Mouse (Mus musculus) kidney, adult 2 months (tissue): Measurements from ENCODE around the gene Sept11. TPM values are rescaled to one million over a fixed set of nuclear protein-coding genes. Genes with fewer than 3 reads are reported as not detected.

Source experiments
- DNase-seq: peaks from one replicate; pipeline ENCODE4 v3.0.0; 2021
- H3K27ac ChIP-seq: fragments of 200-500 bp; 2 replicates; pipeline ENCODE4 v1.5.1; 2012; ENCODE audit warnings: low read depth, low read length, control low read depth, inconsistent platforms; ENCODE audit not compliant: insufficient read depth
- H3K27me3 ChIP-seq: fragments of 200-500 bp; replicated peaks from 2 replicates; pipeline ENCODE4 v1.6.1; 2012; ENCODE audit warnings: mild to moderate bottlenecking, moderate library complexity, low read length, inconsistent platforms; ENCODE audit not compliant: control insufficient read depth, insufficient read depth
- H3K36me3 ChIP-seq: fragments of 200-500 bp; 2 replicates; pipeline ENCODE4 v1.6.1; 2012; ENCODE audit warnings: mild to moderate bottlenecking, moderate library complexity, low read length, inconsistent platforms; ENCODE audit not compliant: control insufficient read depth, insufficient read depth
- H3K4me1 ChIP-seq: fragments of 200-500 bp; 2 replicates; pipeline ENCODE4 v1.6.1; 2011; ENCODE audit warnings: low read length; ENCODE audit not compliant: control insufficient read depth, insufficient read depth
- H3K4me3 ChIP-seq: fragments of 200-500 bp; 2 replicates; pipeline ENCODE4 v1.5.1; 2011; ENCODE audit warnings: mild to moderate bottlenecking, low read depth, low read length, control low read depth; ENCODE audit not compliant: insufficient read depth
- CTCF ChIP-seq: fragments of 200-500 bp; conservative IDR thresholded peaks from 2 replicates; pipeline ENCODE4 v1.5.1; 2011; ENCODE audit warnings: low read depth, mild to moderate bottlenecking, control low read depth, low read length, moderate library complexity, mixed read lengths; ENCODE audit not compliant: insufficient read depth, insufficient read length
- POLR2A ChIP-seq: fragments of 200-500 bp; IDR thresholded peaks from one replicate; pipeline ENCODE4 v1.6.1; 2011; ENCODE audit warnings: low read depth, low read length, control low read depth
- WGBS: fragments of 180-500 bp; shearing (Covaris S2); methylation state at CpG from one replicate; pipeline ENCODE4 v1.1.7; 2018; 5-methylcytosine and 5-hydroxymethylcytosine counted together
- polyA plus RNA-seq: library from polyadenylated mRNA; depleted of rRNA; stranded (reverse); fragments of >200 nt; gene quantifications from 2 replicates; pipeline ENCODE4 v1.2.3, GENCODE M21; 2012

Gene Sept11
- polyA plus RNA-seq, 1 experiment: 50.7 TPM

DNA sequence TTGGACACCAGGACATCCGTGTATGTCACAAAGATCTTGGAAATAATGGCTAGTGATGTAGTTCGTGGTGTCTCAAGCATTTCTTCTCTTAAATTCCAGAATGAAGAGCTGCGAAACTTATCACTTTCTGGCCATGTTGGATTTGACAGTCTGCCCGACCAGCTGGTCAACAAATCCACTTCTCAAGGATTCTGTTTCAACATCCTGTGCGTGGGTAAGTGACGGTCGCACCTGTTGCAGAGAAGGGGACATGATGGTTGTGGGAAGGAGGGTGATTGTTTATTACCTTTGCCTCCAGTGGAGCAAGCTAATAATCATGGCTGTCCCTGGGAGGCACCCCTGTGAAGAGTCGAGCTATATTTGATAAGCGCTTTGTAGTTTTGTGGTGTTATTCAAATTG is 46.1 kb downstream of the Sept11 start:
- no peak overlapping the region for H3K27ac ChIP-seq
- H3K4me3 ChIP-seq: no peak overlapping the region
- WGBS: 83% methylated on average over 9 of the region's 9 CpGs
- H3K27me3 ChIP-seq: no peaks in the 10 kb centered on the region
- H3K36me3 ChIP-seq: no peaks in the 10 kb centered on the region
- no peak for DNase-seq
- H3K4me1 ChIP-seq: peaks cover 12% of the 10 kb centered on the region; the same call in 1 of the 2 replicates
- no peak for TF ChIP-seq CTCF
- TF ChIP-seq POLR2A: no peak

- Histone ChIP-seq H3K4me1 (peaks cover 11% of the 10 kb centered on the region; the same call in 1 of the 2 replicates), H3K4me3 (no peak overlapping the region), H3K36me3 (no peaks in the 10 kb centered on the region), H3K27ac (no peak overlapping the region), H3K27me3 (no peaks in the 10 kb centered on the region)
- 82% methylated on average over 5 of the region's 5 CpGs for WGBS
- no peak for DNase-seq
- no peak for TF ChIP-seq CTCF
- TF ChIP-seq POLR2A: no peak
Measured at GRCm38 (mm10) chr5:93140747-93141146, 47.5 kb downstream of the Sept11 start.

DNA sequence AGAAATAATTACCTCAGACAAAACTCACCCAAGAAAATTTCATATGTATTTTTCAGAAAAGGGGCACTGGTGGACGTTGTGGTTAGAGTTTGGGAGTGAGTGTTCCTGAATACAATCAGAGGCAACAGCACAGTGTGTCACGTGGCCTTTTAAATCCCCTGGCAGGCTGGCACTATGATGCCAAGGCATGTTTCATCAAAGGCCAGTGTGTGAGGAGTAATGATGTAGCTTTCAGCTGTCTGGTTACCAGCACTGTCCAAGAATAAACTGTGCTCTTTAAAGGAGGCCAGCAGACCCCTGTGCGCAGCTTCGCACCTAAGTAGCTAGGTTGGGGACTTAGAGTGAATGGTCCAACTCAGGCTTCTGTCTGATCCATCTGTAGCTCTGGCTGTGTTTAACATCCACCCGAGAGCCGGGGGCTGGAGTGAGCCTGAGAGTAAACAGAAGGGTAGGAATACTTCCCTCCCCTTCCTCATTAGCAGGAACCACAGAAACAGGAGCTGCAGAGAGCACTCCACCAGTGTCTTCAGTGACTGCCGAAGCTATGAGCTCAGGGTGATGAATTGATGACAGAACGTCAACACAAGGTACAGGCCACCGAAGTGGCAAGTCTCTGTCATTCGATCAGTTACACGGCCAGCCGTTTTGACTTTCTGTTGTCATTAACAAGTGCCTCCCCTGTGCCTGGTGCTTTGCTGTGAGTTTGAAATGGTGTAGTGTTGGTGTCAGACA is 50.3 kb downstream of the Sept11 start:
- peaks cover 15% of the 10 kb centered on the region for H3K4me1 ChIP-seq
- no peaks in the 10 kb centered on the region for H3K27me3 ChIP-seq
- 61% methylated on average over 12 of the region's 12 CpGs for WGBS
- DNase-seq: no peak
- H3K36me3 ChIP-seq: no peaks in the 10 kb centered on the region
- no peak for TF ChIP-seq POLR2A
- no peak for TF ChIP-seq CTCF
- no peak overlapping the region for H3K4me3 ChIP-seq
- H3K27ac ChIP-seq: no peak overlapping the region

- 59% methylated on average over 5 of the region's 5 CpGs for WGBS
- H3K27ac ChIP-seq: no peak overlapping the region
Measured at GRCm38 (mm10) chr5:93144874-93145273, 51.6 kb downstream of the Sept11 start.

DNA sequence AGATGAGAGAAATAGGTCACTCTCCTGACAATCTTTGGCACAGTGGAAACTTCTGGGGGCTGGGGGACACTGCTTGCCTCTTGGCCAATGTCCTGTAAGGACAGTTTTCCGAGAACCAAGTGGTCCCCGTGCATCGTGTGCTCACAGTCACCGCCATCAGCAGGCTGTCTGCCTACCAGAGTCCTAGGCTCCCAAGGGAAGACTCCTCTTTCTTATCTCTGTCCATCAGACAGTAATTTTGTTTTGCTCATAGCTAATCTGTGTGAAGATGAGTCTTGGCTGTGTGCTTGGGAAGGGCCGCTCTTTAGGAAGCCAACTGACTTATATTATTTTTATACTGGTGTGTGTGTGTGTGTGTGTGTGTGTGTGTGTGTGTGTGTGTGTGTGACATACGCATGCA is 52.3 kb downstream of the Sept11 start:
- TF ChIP-seq POLR2A (no peak), CTCF (no peak)
- no peak overlapping the region for H3K4me3 ChIP-seq
- 70% methylated on average over 6 of the region's 6 CpGs for WGBS
- no peak overlapping the region for H3K27ac ChIP-seq
- no peaks in the 10 kb centered on the region for H3K36me3 ChIP-seq
- H3K27me3 ChIP-seq: no peaks in the 10 kb centered on the region
- H3K4me1 ChIP-seq: peaks cover 24% of the 10 kb centered on the region
- DNase-seq: no peak

More at GRCm38 (mm10) chr5:93144874-93145273, 51.6 kb downstream of the Sept11 start:
- H3K27me3 ChIP-seq: no peaks in the 10 kb centered on the region
- H3K4me3 ChIP-seq: no peak overlapping the region
- H3K36me3 ChIP-seq: no peaks in the 10 kb centered on the region
- TF ChIP-seq POLR2A (no peak), CTCF (no peak)
- H3K4me1 ChIP-seq: peaks cover 19% of the 10 kb centered on the region
- no peak for DNase-seq

- WGBS: 54% methylated on average over 12 of the region's 12 CpGs
- TF ChIP-seq CTCF: no peak
- no peak for TF ChIP-seq POLR2A
Measured at GRCm38 (mm10) chr5:93149969-93150777, 56.9 kb downstream of the Sept11 start.

DNA sequence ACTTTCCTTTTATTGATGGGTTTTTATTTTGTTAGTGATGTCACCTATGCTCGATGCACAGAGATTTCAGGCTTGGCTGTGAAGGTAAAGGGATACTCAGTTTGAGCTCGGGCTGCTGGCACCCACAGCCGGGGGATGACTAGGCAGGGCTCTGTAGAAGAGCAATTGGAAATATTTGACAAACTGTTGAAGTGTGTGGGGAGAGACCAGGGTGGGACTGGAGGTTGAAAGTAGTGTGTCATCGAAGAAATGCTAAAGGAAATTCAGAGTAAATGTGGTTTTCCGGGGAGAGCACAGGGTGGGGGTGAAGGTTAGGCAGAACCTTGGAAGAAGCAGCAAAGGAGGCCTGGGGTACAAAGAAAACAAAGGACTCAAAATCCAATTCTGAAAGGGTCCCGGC is 58.7 kb downstream of the Sept11 start:
- Histone ChIP-seq H3K27ac (no peak overlapping the region; the same call in 1 of the 2 replicates), H3K4me3 (no peak overlapping the region), H3K27me3 (no peaks in the 10 kb centered on the region), H3K4me1 (peaks cover 14% of the 10 kb centered on the region; the same call in 1 of the 2 replicates), H3K36me3 (no peaks in the 10 kb centered on the region)
- 58% methylated on average over 6 of the region's 6 CpGs for WGBS
- no peak for DNase-seq
- TF ChIP-seq CTCF (no peak), POLR2A (no peak)

More at GRCm38 (mm10) chr5:93149969-93150777, 56.9 kb downstream of the Sept11 start:
- peak; percentile 54 for DNase-seq
- Histone ChIP-seq H3K27ac (peak overlapping the region; percentile 78), H3K4me3 (no peak overlapping the region), H3K4me1 (peaks cover 22% of the 10 kb centered on the region), H3K36me3 (no peaks in the 10 kb centered on the region), H3K27me3 (no peaks in the 10 kb centered on the region)
